Mouse (Mus musculus): ENCODE results near the gene Bora. TPM values are rescaled to one million over a fixed set of nuclear protein-coding genes. Genes with fewer than 3 reads are reported as not detected.
A peak's percentile ranks its signal among the peaks of the same experiment; 100 is the strongest.
"Not testable (repeated sequence)": the region's sequence is repeated elsewhere in the genome, so short reads cannot be mapped to it uniquely, and the experiment has no call there.

Bora gene
- polyA plus RNA-seq, 1 experiment from 2014 or later, result 38.9 TPM

- Histone ChIP-seq H3K27me3 (ENCODE audit: control insufficient read depth, insufficient read depth, low read length) (no peaks in the 10 kb centered on the region), H3K9ac (ENCODE audit: low read length) (no peak overlapping the region), H3K4me1 (ENCODE audit: control insufficient read depth in 2 of 2, insufficient read depth in 2 of 2, low read length in 2 of 2) (peaks cover 2 to 9% of the 10 kb centered on the region in 2 experiments), H3K4me2 (ENCODE audit: low read length) (no peak overlapping the region), H3K4me3 (ENCODE audit: control insufficient read depth in 1 of 2, insufficient read depth in 1 of 2, low read depth in 1 of 2, low read length in 2 of 2) (no peak overlapping the region), H3K9me3 (ENCODE audit: control insufficient read depth, low read length) (no peaks in the 10 kb centered on the region), H3K27ac (replicated peaks in 1 of 2; ENCODE audit: control insufficient read depth in 1 of 2, insufficient read depth in 1 of 2, low read depth in 2 of 2, low read length in 2 of 2) (no peak overlapping the region), H3K36me3 (ENCODE audit: control insufficient read depth, insufficient read depth, low read length) (peaks cover 33% of the 10 kb centered on the region)
- WGBS, result 82% methylated on average over 5 of the region's 5 CpGs
- ATAC-seq (ENCODE audit: insufficient number of reproducible peaks, insufficient read depth, low FRiP score, low read depth), result no peak
Observed at GRCm38 (mm10) chr14:99031337-99031873, 14.6 kb upstream of the Bora start.

- 78% methylated on average over 5 of the region's 5 CpGs for WGBS
- Histone ChIP-seq H3K9ac (ENCODE audit: low read length) (no peak overlapping the region), H3K27me3 (ENCODE audit: control insufficient read depth, insufficient read depth, low read length) (no peaks in the 10 kb centered on the region), H3K27ac (replicated peaks in 1 of 2; ENCODE audit: control insufficient read depth in 1 of 2, insufficient read depth in 1 of 2, low read depth in 2 of 2, low read length in 2 of 2) (no peak overlapping the region), H3K4me2 (ENCODE audit: low read length) (no peak overlapping the region), H3K4me1 (ENCODE audit: control insufficient read depth in 2 of 2, insufficient read depth in 2 of 2, low read length in 2 of 2) (peaks cover 2 to 9% of the 10 kb centered on the region in 2 experiments), H3K9me3 (ENCODE audit: control insufficient read depth, low read length) (no peaks in the 10 kb centered on the region), H3K36me3 (ENCODE audit: control insufficient read depth, insufficient read depth, low read length) (peaks cover 39% of the 10 kb centered on the region), H3K4me3 (ENCODE audit: control insufficient read depth in 1 of 2, insufficient read depth in 1 of 2, low read depth in 1 of 2, low read length in 2 of 2) (no peak overlapping the region)
- ATAC-seq (ENCODE audit: insufficient number of reproducible peaks, insufficient read depth, low FRiP score, low read depth), result no peak
Observed at GRCm38 (mm10) chr14:99032596-99032995, 13.4 kb upstream of the Bora start.

DNA sequence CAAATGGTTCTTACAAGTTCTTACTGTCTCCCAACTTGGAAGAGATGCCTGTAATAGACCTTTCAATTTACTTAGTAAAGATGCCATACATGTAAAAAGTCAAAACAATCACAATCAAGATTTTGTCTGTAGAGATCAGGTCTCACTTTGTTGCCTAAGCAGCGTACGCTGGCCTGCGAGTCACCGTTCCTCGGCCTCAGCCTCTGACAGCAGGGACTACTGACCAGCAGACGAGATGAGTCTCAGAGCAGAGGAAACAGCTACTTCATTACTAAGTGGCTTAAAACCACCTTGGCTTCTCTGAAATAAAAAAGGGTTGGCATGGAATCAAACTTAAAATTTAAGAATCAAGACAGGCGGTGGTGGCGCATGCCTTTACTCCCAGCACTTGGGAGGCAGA is 11.2 kb upstream of the Bora start:
- H3K36me3 ChIP-seq (ENCODE audit: control insufficient read depth, insufficient read depth, low read length), result peaks cover 59% of the 10 kb centered on the region
- H3K27me3 ChIP-seq (ENCODE audit: control insufficient read depth, insufficient read depth, low read length); H3K4me3 ChIP-seq (ENCODE audit: control insufficient read depth in 1 of 2, insufficient read depth in 1 of 2, low read depth in 1 of 2, low read length in 2 of 2); H3K9ac ChIP-seq (ENCODE audit: low read length); H3K4me1 ChIP-seq (ENCODE audit: control insufficient read depth in 2 of 2, insufficient read depth in 2 of 2, low read length in 2 of 2); ATAC-seq (ENCODE audit: insufficient number of reproducible peaks, insufficient read depth, low FRiP score, low read depth); H3K27ac ChIP-seq (replicated peaks in 1 of 2; ENCODE audit: control insufficient read depth in 1 of 2, insufficient read depth in 1 of 2, low read depth in 2 of 2, low read length in 2 of 2); H3K9me3 ChIP-seq (ENCODE audit: control insufficient read depth, low read length); H3K4me2 ChIP-seq (ENCODE audit: low read length): not testable (repeated sequence)
- 91% methylated on average over 8 of the region's 8 CpGs for WGBS

GRCm38 (mm10) chr14:99036039-99036438 is 10.0 kb upstream of the Bora start:
- Histone ChIP-seq H3K4me3 (ENCODE audit: control insufficient read depth in 1 of 2, insufficient read depth in 1 of 2, low read depth in 1 of 2, low read length in 2 of 2) (no peak overlapping the region), H3K4me2 (ENCODE audit: low read length) (no peak overlapping the region), H3K4me1 (ENCODE audit: control insufficient read depth in 2 of 2, insufficient read depth in 2 of 2, low read length in 2 of 2) (peaks cover 0 to 8% of the 10 kb centered on the region in 2 experiments; a peak in 2 of 4 replicates), H3K27me3 (ENCODE audit: control insufficient read depth, insufficient read depth, low read length) (no peaks in the 10 kb centered on the region), H3K27ac (replicated peaks in 1 of 2; ENCODE audit: control insufficient read depth in 1 of 2, insufficient read depth in 1 of 2, low read depth in 2 of 2, low read length in 2 of 2) (no peak overlapping the region), H3K36me3 (ENCODE audit: control insufficient read depth, insufficient read depth, low read length) (peaks cover 63% of the 10 kb centered on the region), H3K9me3 (ENCODE audit: control insufficient read depth, low read length) (no peaks in the 10 kb centered on the region), H3K9ac (ENCODE audit: low read length) (no peak overlapping the region)
- WGBS, result 37% methylated on average over 4 of the region's 4 CpGs
- ATAC-seq (ENCODE audit: insufficient number of reproducible peaks, insufficient read depth, low FRiP score, low read depth), result no peak

- peaks cover 54% of the 10 kb centered on the region for H3K36me3 ChIP-seq (ENCODE audit: control insufficient read depth, insufficient read depth, low read length)
- no peak overlapping the region for H3K27ac ChIP-seq (replicated peaks in 1 of 2; ENCODE audit: control insufficient read depth in 1 of 2, insufficient read depth in 1 of 2, low read depth in 2 of 2, low read length in 2 of 2)
- no peaks in the 10 kb centered on the region for H3K9me3 ChIP-seq (ENCODE audit: control insufficient read depth, low read length)
- 80% methylated on average over 2 of the region's 2 CpGs for WGBS
- H3K27me3 ChIP-seq (ENCODE audit: control insufficient read depth, insufficient read depth, low read length), result no peaks in the 10 kb centered on the region
- peaks cover 3 to 21% of the 10 kb centered on the region in 2 experiments for H3K4me1 ChIP-seq (ENCODE audit: control insufficient read depth in 2 of 2, insufficient read depth in 2 of 2, low read length in 2 of 2)
- no peak overlapping the region for H3K4me3 ChIP-seq (ENCODE audit: control insufficient read depth in 1 of 2, insufficient read depth in 1 of 2, low read depth in 1 of 2, low read length in 2 of 2)
- H3K4me2 ChIP-seq (ENCODE audit: low read length), result no peak overlapping the region
- no peak overlapping the region for H3K9ac ChIP-seq (ENCODE audit: low read length)
- ATAC-seq (ENCODE audit: insufficient number of reproducible peaks, insufficient read depth, low FRiP score, low read depth), result no peak
Observed at GRCm38 (mm10) chr14:99037703-99038102, 8.3 kb upstream of the Bora start.

DNA sequence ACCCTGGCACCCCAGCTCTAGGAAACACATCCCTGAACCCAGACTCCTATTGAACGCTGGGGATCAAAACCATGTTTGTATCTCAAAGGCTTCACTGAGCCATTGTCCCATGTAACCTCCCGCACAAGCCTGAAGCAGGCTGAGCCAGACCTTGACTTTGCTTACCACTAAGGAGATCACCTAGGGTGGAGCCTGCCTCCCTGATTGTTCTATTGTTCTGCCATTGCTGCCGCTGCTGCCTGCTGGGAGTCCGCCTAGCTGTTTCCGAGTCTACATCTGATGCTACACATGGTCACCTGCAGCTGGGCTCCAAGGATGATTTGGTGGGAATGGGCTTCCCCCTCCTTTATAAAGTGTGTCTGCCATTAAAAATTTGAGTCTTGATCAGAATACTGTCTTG is 6.7 kb upstream of the Bora start:
- Histone ChIP-seq H3K4me1 (ENCODE audit: control insufficient read depth in 2 of 2, insufficient read depth in 2 of 2, low read length in 2 of 2) (peaks cover 12 to 31% of the 10 kb centered on the region in 2 experiments), H3K36me3 (ENCODE audit: control insufficient read depth, insufficient read depth, low read length) (peaks cover 43% of the 10 kb centered on the region)
- not testable (repeated sequence) for ATAC-seq (ENCODE audit: insufficient number of reproducible peaks, insufficient read depth, low FRiP score, low read depth); H3K27ac ChIP-seq (replicated peaks in 1 of 2; ENCODE audit: control insufficient read depth in 1 of 2, insufficient read depth in 1 of 2, low read depth in 2 of 2, low read length in 2 of 2); H3K27me3 ChIP-seq (ENCODE audit: control insufficient read depth, insufficient read depth, low read length); H3K9me3 ChIP-seq (ENCODE audit: control insufficient read depth, low read length); H3K4me3 ChIP-seq (ENCODE audit: control insufficient read depth in 1 of 2, insufficient read depth in 1 of 2, low read depth in 1 of 2, low read length in 2 of 2); H3K4me2 ChIP-seq (ENCODE audit: low read length); H3K9ac ChIP-seq (ENCODE audit: low read length)
- whole genome bisulfite sequencing, result 77% methylated on average over 5 of the region's 5 CpGs

GRCm38 (mm10) chr14:99041416-99041815 is 4.6 kb upstream of the Bora start:
- H3K9ac ChIP-seq (ENCODE audit: low read length), result peak overlapping the region; percentile 22; the same call in 1 of the 2 replicates

GRCm38 (mm10) chr14:99043499-99043898 is 2.5 kb upstream of the Bora start:
- 50% methylated on average over 1 of the region's 1 CpGs for WGBS
- H3K9me3 ChIP-seq (ENCODE audit: control insufficient read depth, low read length), result no peaks in the 10 kb centered on the region
- H3K36me3 ChIP-seq (ENCODE audit: control insufficient read depth, insufficient read depth, low read length), result peaks cover 15% of the 10 kb centered on the region
- no peak overlapping the region for H3K9ac ChIP-seq (ENCODE audit: low read length)
- no peak overlapping the region for H3K27ac ChIP-seq (replicated peaks in 1 of 2; ENCODE audit: control insufficient read depth in 1 of 2, insufficient read depth in 1 of 2, low read depth in 2 of 2, low read length in 2 of 2)
- H3K4me3 ChIP-seq (ENCODE audit: control insufficient read depth in 1 of 2, insufficient read depth in 1 of 2, low read depth in 1 of 2, low read length in 2 of 2), result no peak overlapping the region
- H3K27me3 ChIP-seq (ENCODE audit: control insufficient read depth, insufficient read depth, low read length), result no peaks in the 10 kb centered on the region
- peak overlapping the region; percentile 70 for H3K4me2 ChIP-seq (ENCODE audit: low read length)
- no peak for ATAC-seq (ENCODE audit: insufficient number of reproducible peaks, insufficient read depth, low FRiP score, low read depth)
- H3K4me1 ChIP-seq (ENCODE audit: control insufficient read depth in 2 of 2, insufficient read depth in 2 of 2, low read length in 2 of 2), result peaks cover 14 to 34% of the 10 kb centered on the region in 2 experiments

More at GRCm38 (mm10) chr14:99041416-99041815, 4.6 kb upstream of the Bora start:
- ATAC-seq (ENCODE audit: insufficient number of reproducible peaks, insufficient read depth, low FRiP score, low read depth), result no peak
- no peak overlapping the region for H3K4me3 ChIP-seq (ENCODE audit: control insufficient read depth in 1 of 2, insufficient read depth in 1 of 2, low read depth in 1 of 2, low read length in 2 of 2)
- H3K4me2 ChIP-seq (ENCODE audit: low read length), result 0 out of 2 replicates have a peak overlapping the region, but pooled peaks have one; percentile 12
- H3K4me1 ChIP-seq (ENCODE audit: control insufficient read depth in 2 of 2, insufficient read depth in 2 of 2, low read length in 2 of 2), result peaks cover 14 to 34% of the 10 kb centered on the region in 2 experiments
- H3K27me3 ChIP-seq (ENCODE audit: control insufficient read depth, insufficient read depth, low read length), result no peaks in the 10 kb centered on the region
- no peaks in the 10 kb centered on the region for H3K9me3 ChIP-seq (ENCODE audit: control insufficient read depth, low read length)
- H3K27ac ChIP-seq (replicated peaks in 1 of 2; ENCODE audit: control insufficient read depth in 1 of 2, insufficient read depth in 1 of 2, low read depth in 2 of 2, low read length in 2 of 2), result no peak overlapping the region
- WGBS, result 50% methylated on average over 4 of the region's 4 CpGs
- H3K36me3 ChIP-seq (ENCODE audit: control insufficient read depth, insufficient read depth, low read length), result peaks cover 29% of the 10 kb centered on the region

Data from heart, embryonic 14.5 days (tissue).